Mouse (Mus musculus): Measurements from ENCODE around the gene Iqce. TPM values are rescaled to one million over a fixed set of nuclear protein-coding genes. Genes with fewer than 3 reads are reported as not detected.
A peak's percentile ranks its signal among the peaks of the same experiment; 100 is the strongest.

The Iqce gene
- polyA plus RNA-seq, 1 experiment from 2014 or later = 18.2 TPM

DNA sequence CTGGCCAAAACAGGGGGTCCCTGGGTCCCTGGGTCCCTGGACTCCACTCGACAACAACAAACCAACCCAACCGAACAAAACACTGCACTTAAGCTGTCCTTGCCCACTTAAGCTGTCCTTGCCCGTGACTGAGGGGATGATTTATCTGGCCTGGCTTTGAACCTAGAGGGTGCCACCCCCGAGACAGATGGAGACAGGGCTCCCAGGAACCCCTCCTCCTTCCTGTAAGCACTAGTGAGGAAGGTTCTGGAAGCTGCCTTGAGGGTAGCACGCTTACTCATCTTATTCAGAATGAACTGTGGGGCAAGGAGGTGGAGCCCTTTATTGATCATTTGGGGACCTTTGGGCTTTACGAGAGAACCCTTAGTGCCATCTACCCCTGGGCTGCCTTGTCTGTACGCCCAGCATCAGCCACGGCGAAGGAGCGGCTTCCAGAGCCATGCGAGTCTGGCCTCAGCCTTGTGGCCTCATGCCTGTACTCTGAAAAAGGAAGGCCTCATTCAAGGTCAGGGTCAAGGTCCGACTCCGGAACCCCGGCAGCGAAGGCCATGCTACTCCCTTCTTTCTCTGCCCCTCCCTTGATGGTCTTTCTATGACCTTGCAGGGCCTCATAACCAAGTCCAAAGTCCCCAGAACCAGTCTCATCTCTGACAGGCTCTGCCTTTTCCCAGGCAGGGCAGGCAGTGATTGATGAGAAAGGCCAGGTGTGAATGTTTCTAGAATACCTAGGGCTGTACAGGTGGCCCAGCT is 47.9 kb downstream of the Iqce start:
- Histone ChIP-seq H3K27me3 (replicated peaks; ENCODE audit: control insufficient read depth, insufficient read depth, low read length) (no peaks in the 10 kb centered on the region), H3K9me3 (ENCODE audit: control insufficient read depth, low read length) (no peaks in the 10 kb centered on the region), H3K4me1 (ENCODE audit: control insufficient read depth, insufficient read depth, low read length) (peaks cover 26% of the 10 kb centered on the region), H3K36me3 (ENCODE audit: control insufficient read depth, insufficient read depth, low read length) (no peaks in the 10 kb centered on the region), H3K27ac (ENCODE audit: low read length) (peak overlapping the region; percentile 87), H3K4me3 (ENCODE audit: low read length) (no peak overlapping the region), H3K9ac (ENCODE audit: low read depth, low read length) (no peak overlapping the region; the same call in 1 of the 2 replicates), H3K4me2 (ENCODE audit: low read depth, low read length) (no peak overlapping the region)
- ATAC-seq = peak; percentile 93
- WGBS = 46% methylated on average over 15 of the region's 15 CpGs

DNA sequence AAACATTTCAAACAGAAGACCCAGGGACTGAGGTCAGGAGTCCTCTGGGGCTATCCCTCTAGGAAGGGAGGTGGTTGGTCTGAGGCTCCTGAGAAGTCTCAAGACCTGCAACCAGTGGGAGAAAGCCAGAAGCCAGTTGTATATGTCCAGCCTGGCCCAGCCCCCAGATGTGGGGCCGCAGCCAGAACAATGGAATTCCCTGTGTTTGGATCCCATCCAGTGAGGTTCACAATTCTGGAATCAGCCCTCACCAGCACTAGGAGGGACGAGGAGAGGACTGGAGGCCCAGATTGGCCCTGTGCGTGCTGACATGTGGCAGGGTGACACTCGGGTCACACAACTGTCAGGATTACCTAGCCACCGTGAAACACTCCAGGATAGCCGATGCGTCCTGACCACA is 49.6 kb downstream of the Iqce start:
- Histone ChIP-seq H3K9ac (ENCODE audit: low read depth, low read length) (no peak overlapping the region), H3K9me3 (ENCODE audit: control insufficient read depth, low read length) (no peaks in the 10 kb centered on the region), H3K4me3 (ENCODE audit: low read length) (no peak overlapping the region), H3K27ac (ENCODE audit: low read length) (peak overlapping the region; percentile 20), H3K36me3 (ENCODE audit: control insufficient read depth, insufficient read depth, low read length) (no peaks in the 10 kb centered on the region), H3K4me1 (ENCODE audit: control insufficient read depth, insufficient read depth, low read length) (peaks cover 28% of the 10 kb centered on the region), H3K27me3 (replicated peaks; ENCODE audit: control insufficient read depth, insufficient read depth, low read length) (no peaks in the 10 kb centered on the region), H3K4me2 (ENCODE audit: low read depth, low read length) (no peak overlapping the region)
- WGBS = 69% methylated on average over 7 of the region's 7 CpGs
- no peak for ATAC-seq

DNA sequence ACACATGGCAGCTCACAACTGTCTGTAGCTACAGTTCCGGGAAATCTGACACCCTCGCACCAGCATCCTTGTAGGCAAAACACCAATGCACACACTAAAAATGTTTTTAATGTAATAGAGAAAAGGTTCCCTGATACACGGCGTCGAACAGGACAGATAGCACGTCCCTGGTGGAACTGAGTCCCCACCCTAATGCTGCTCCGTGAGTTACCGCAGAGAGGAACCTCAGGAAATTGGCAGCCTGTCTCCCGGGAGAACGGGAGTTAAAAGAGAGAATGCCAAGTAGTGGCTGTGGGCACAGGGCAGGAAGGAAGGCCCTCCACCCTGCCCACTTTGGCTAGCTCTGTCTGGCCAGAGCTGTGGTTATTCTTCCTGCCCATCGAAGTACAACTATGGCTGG is 50.9 kb downstream of the Iqce start:
- Histone ChIP-seq H3K9ac (ENCODE audit: low read depth, low read length) (no peak overlapping the region), H3K27ac (ENCODE audit: low read length) (no peak overlapping the region), H3K27me3 (replicated peaks; ENCODE audit: control insufficient read depth, insufficient read depth, low read length) (no peaks in the 10 kb centered on the region), H3K36me3 (ENCODE audit: control insufficient read depth, insufficient read depth, low read length) (no peaks in the 10 kb centered on the region), H3K4me2 (ENCODE audit: low read depth, low read length) (no peak overlapping the region), H3K4me3 (ENCODE audit: low read length) (no peak overlapping the region), H3K9me3 (ENCODE audit: control insufficient read depth, low read length) (no peaks in the 10 kb centered on the region), H3K4me1 (ENCODE audit: control insufficient read depth, insufficient read depth, low read length) (peaks cover 41% of the 10 kb centered on the region)
- WGBS = 84% methylated on average over 11 of the region's 11 CpGs
- no peak for ATAC-seq

DNA sequence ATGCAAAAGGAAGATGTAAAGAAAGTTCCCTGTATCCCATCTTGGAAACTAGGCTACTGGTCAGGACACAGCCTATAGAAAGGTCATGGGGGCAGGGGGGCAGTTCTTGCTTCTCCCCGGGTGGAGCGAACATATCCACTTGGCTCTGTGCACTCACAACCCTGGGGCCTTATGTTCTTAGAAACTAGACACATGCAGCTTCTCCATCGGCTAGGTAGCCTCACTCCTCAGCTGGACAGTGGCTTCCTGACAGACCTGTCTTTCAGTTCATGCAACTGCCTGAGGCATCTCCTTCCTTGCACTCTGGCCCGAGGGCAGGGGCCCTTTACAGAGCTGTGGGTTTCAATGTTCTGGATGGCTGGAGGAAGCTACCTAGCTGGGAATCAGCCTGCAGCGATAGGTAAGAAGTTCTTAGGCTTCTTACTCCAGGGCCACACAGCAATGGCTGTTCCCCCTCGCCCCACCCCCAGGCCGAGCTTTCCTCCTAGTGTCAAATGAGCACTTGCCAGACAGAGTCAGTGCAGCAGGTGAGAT is 52.2 kb downstream of the Iqce start:
- H3K4me2 ChIP-seq (ENCODE audit: low read depth, low read length) = peak overlapping the region; percentile 82
- peaks cover 54% of the 10 kb centered on the region for H3K4me1 ChIP-seq (ENCODE audit: control insufficient read depth, insufficient read depth, low read length)
- 62% methylated on average over 7 of the region's 7 CpGs for WGBS
- H3K27me3 ChIP-seq (replicated peaks; ENCODE audit: control insufficient read depth, insufficient read depth, low read length) = no peaks in the 10 kb centered on the region
- H3K27ac ChIP-seq (ENCODE audit: low read length) = peak overlapping the region; percentile 83
- 0 out of 2 replicates have a peak overlapping the region, but pooled peaks have one; percentile 61 for H3K9ac ChIP-seq (ENCODE audit: low read depth, low read length)
- no peak overlapping the region; the same call in 1 of the 2 replicates for H3K4me3 ChIP-seq (ENCODE audit: low read length)
- no peaks in the 10 kb centered on the region for H3K36me3 ChIP-seq (ENCODE audit: control insufficient read depth, insufficient read depth, low read length)
- ATAC-seq = no peak
- no peaks in the 10 kb centered on the region for H3K9me3 ChIP-seq (ENCODE audit: control insufficient read depth, low read length)

DNA sequence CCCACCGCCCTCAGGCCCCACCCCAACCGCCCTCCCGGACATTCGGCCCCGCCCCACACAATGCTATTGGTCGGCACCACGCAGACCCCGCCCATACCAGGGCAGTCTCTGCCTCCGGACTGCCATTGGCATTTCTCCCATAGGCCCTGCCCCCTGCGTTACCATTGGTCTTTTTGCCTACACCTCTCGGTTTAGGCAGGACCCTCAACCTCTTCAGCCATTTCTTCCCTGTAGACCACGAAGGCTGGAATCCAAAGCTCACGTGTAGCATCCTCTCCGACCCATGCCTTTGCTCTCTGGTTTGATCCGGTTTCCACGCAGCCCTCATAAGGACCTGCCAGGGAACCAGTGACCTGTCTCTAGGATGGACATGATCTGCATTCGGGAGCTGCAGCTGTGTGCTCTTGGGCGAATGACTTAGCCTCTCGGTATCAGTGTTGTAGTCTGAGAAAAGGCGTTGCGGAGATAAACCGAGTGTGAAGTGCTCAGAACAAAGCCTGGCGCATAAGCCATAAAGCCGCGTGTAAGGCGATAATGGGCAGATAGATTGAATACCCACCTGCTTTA is 53.0 kb downstream of the Iqce start:
- 5% methylated on average over 26 of the region's 26 CpGs for WGBS
- Histone ChIP-seq H3K9ac (ENCODE audit: low read depth, low read length) (peak overlapping the region; percentile 61), H3K27ac (ENCODE audit: low read length) (peak overlapping the region; percentile 83), H3K4me2 (ENCODE audit: low read depth, low read length) (peak overlapping the region; percentile 82), H3K9me3 (ENCODE audit: control insufficient read depth, low read length) (no peaks in the 10 kb centered on the region), H3K4me3 (ENCODE audit: low read length) (peak overlapping the region; percentile 96), H3K4me1 (ENCODE audit: control insufficient read depth, insufficient read depth, low read length) (peaks cover 55% of the 10 kb centered on the region), H3K27me3 (replicated peaks; ENCODE audit: control insufficient read depth, insufficient read depth, low read length) (no peaks in the 10 kb centered on the region), H3K36me3 (ENCODE audit: control insufficient read depth, insufficient read depth, low read length) (no peaks in the 10 kb centered on the region)
- peak; percentile 92 for ATAC-seq

DNA sequence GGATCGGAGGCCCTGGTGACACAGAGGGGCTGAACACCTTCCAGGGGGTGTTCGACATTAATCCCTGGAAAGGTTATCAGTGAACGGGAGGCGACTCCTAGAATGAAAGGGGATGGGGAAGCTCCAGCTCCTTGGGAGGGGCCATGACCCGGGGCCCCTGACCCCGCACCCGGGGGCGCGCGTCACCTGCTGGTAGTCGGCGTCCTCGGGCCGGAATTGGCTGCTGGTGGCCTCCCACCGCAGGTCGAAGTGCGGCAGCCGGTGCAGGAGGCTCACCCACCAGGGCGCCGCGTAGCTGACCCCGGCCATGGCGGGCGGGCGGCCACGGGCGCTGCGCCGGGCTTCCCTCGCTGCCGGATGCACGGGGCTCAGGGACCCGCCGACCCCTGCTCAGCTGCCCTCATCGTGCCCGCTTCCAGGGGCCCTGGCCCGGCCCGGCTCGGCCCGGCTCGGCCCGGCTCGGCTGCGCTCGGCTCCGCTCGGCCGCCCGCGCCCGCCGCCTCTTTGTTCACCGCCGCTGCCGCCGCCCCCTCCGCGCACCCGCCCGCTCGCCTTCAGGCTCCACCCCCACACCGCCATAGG is 53.6 kb downstream of the Iqce start, which contains the start of gene Ttyh3:
TSS of gene Ttyh3 (minus strand) at position 513 of the 582 bp plus-strand sequence.
- no peaks in the 10 kb centered on the region for H3K27me3 ChIP-seq (replicated peaks; ENCODE audit: control insufficient read depth, insufficient read depth, low read length)
- H3K4me3 ChIP-seq (ENCODE audit: low read length) = peak within 1 kb of the TSS; percentile 96
- peak within 1 kb of the TSS; percentile 99 for H3K9ac ChIP-seq (ENCODE audit: low read depth, low read length)
- under 1% methylated on average over 56 of the region's 62 CpGs for WGBS
- H3K9me3 ChIP-seq (ENCODE audit: control insufficient read depth, low read length) = no peaks in the 10 kb centered on the region
- peaks cover 53% of the 10 kb centered on the region for H3K4me1 ChIP-seq (ENCODE audit: control insufficient read depth, insufficient read depth, low read length)
- ATAC-seq = peak; percentile 45
- H3K27ac ChIP-seq (ENCODE audit: low read length) = peak within 1 kb of the TSS; percentile 85
- no peaks in the 10 kb centered on the region for H3K36me3 ChIP-seq (ENCODE audit: control insufficient read depth, insufficient read depth, low read length)
- H3K4me2 ChIP-seq (ENCODE audit: low read depth, low read length) = peak within 1 kb of the TSS; percentile 82

DNA sequence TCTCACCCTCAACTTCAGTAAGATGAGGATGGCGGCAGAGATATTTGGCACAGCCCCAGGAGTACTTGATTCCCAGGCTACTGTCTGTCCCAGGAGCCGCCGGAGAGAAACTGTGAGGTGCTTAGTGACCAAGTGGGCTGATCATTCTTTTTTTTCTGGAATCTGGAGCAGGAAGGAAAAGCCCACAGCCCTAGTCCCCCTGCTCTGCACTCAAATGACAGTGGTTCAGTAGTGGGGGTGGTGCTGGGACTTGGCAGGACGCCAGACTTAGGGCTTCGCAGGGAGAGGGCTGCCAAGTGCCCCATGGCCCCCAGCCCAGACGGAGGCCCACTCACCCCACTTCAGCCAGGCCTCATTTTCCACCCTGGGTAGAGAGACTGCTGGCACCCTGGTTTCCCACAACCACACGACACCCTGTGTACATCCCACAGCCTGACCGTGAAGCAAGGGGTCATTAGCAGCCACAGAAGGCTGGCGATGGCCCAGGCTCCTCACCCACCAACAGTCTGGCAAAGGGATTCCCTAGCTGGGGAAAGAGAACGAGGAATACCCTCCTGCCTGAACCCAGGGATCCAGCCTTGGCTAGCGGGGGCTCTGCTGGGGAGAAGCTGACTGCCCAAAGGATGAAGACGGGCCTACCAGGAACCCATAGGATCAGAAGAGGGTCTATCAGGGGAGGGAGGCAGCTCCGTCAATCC is 54.2 kb downstream of the Iqce start:
- ATAC-seq = peak; percentile 19
- Histone ChIP-seq H3K36me3 (ENCODE audit: control insufficient read depth, insufficient read depth, low read length) (no peaks in the 10 kb centered on the region), H3K9ac (ENCODE audit: low read depth, low read length) (peak overlapping the region; percentile 99), H3K27ac (ENCODE audit: low read length) (peak overlapping the region; percentile 85), H3K27me3 (replicated peaks; ENCODE audit: control insufficient read depth, insufficient read depth, low read length) (no peaks in the 10 kb centered on the region), H3K4me3 (ENCODE audit: low read length) (peak overlapping the region; percentile 96), H3K4me2 (ENCODE audit: low read depth, low read length) (peak overlapping the region; percentile 77), H3K4me1 (ENCODE audit: control insufficient read depth, insufficient read depth, low read length) (peaks cover 51% of the 10 kb centered on the region), H3K9me3 (ENCODE audit: control insufficient read depth, low read length) (no peaks in the 10 kb centered on the region)
- 2% methylated on average over 13 of the region's 13 CpGs for whole genome bisulfite sequencing

DNA sequence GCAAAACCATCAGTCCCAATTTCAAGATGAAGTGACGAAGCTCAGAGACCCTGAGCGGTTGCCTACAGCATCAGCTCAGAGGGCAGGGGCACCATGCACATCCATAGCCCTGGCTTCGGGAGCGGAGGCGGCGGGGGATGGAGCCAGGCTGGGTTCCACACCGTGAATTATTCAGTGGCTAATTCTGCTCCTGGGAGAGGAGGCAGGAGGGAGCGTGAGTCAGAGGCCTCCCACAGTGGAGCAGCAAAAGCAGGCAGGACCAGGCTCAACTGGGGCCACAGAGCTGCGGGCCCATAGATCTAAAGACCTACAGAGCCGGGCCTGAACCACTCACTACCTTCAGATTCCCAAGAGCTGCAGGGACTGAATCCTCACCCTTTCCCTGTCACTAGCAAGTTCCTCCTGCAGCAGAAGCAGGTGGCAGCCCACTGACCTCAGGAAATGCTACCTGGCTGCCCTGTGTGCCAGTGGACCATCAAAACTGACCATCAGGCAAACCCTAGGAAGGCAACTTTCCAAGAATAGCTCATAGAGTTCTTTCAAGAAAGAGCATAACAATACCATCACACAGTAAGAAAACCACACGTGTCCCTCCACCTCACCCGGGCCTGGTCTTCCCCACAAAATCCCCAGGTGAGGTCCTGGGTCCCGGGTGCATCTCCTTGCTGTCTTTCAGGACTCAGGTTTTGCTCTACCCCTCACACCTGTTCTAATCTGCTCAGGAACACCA is 55.0 kb downstream of the Iqce start:
- Histone ChIP-seq H3K4me3 (ENCODE audit: low read length) (peak overlapping the region; percentile 96), H3K9ac (ENCODE audit: low read depth, low read length) (peak overlapping the region; percentile 99), H3K9me3 (ENCODE audit: control insufficient read depth, low read length) (no peaks in the 10 kb centered on the region), H3K4me2 (ENCODE audit: low read depth, low read length) (peak overlapping the region; percentile 77), H3K27ac (ENCODE audit: low read length) (no peak overlapping the region; the same call in 1 of the 2 replicates), H3K36me3 (ENCODE audit: control insufficient read depth, insufficient read depth, low read length) (no peaks in the 10 kb centered on the region), H3K4me1 (ENCODE audit: control insufficient read depth, insufficient read depth, low read length) (peaks cover 48% of the 10 kb centered on the region), H3K27me3 (replicated peaks; ENCODE audit: control insufficient read depth, insufficient read depth, low read length) (no peaks in the 10 kb centered on the region)
- no peak for ATAC-seq
- 53% methylated on average over 13 of the region's 13 CpGs for WGBS

All from intestine, embryonic 16.5 days (tissue).